Mouse (Mus musculus) bone marrow macrophage, adult 2 months (primary cell): ENCODE measurements around the gene Rbms3.

Source experiments
- CTCF ChIP-seq: IDR thresholded peaks from 2 replicates; pipeline ENCODE4 v1.5.1; 2012; ENCODE audit warnings: low read depth, mild to moderate bottlenecking, low read length, moderate library complexity
- POLR2A ChIP-seq: IDR thresholded peaks from 2 replicates; pipeline ENCODE4 v1.6.1; 2012; ENCODE audit warnings: mild to moderate bottlenecking, low read depth, low read length, borderline replicate concordance

DNA sequence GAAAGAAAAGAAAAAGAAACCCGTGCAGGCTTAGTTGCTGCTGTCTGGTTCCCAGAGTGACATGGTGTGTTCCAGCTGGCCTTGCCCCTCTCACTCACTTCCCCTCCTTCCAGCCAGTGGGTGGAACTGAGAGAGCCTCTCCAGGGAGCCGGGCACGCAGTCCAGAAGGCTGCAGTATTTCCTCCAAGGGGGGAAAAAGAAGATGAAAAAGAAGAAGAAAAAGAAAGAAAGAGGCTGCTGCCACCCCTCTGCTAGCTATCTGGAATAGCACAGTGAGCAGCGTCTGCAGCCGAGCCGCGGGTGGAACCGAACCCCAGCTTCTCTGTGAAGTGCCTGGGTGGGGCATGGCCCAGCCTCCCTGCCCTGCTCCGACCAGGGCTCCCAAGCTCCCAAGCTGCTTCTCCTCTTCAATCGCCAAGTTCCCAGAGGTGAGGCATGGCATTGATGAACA is 377.3 kb downstream of the Rbms3 start:
- TF ChIP-seq CTCF (no peak), POLR2A (no peak)
